Mouse (Mus musculus) thymus, postnatal 4 days (tissue): ENCODE measurements around the gene Irs4.

Experiments used
- DNase-seq: peaks from one replicate; pipeline ENCODE4 v3.0.0; 2021

The Irs4 gene

GRCm38 (mm10) chrX:141724937-141725918, at the start of gene Irs4:
Gene Irs4 (minus strand): TSS chrX:141725263.
- DNase-seq, result no peak

GRCm38 (mm10) chrX:141750360-141750759, 25.3 kb upstream of the Irs4 start:
- DNase-seq, result no peak

- no peak for DNase-seq
Observed at GRCm38 (mm10) chrX:141729570-141729969, 4.5 kb upstream of the Irs4 start.

- DNase-seq, result no peak
Observed at GRCm38 (mm10) chrX:141724391-141724891, 622 bp downstream of the Irs4 start.

GRCm38 (mm10) chrX:141723936-141724335, 1.1 kb downstream of the Irs4 start:
- no peak for DNase-seq

GRCm38 (mm10) chrX:141721725-141722124, 3.3 kb downstream of the Irs4 start:
- peak; percentile 5 for DNase-seq
